27 mouse cellular contexts compared by ENCODE assay signal in the genomic region with DNA sequence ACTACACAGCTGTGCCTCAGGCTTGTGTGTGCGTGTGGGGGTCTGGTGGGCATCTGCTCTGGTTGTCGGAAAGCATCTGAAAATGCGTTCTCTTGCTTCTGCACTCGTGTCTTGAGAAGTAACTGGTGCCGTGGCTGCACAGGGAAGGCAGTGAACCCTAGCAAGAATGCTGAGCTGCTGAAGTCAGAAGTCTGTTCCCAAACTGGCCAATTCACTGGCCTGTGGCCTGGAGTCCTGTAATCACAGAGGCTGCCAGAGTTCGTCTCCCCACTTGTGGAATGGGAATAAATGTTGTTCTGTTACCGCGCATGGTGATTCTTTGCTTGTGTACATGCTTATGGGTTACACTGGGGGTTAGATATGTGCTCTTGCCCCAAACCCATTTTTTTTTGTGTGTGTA. TPM values are rescaled to one million over a fixed set of nuclear protein-coding genes. Genes with fewer than 3 reads are reported as not detected.
A peak's percentile ranks its signal among the peaks of the same experiment; 100 is the strongest.
DNase-seq lines count a peak whose midpoint lies in the region; ATAC-seq and TF ChIP-seq lines count a peak whose summit lies in the region.
"Had no signal": no experiment of that assay in that cellular context is flagged by ENCODE, and none has a peak within 500 bp of the region (broad histone marks: within the 10 kb centered on the region; RNA-seq: fewer than 3 reads in every experiment).

No protein-coding gene starts in this region.

- DNase-seq in adipocyte (ENCODE audit: low spot score), result peak; percentile 80
- peak; percentile 78 for DNase-seq in kidney, adult 11 months
- DNase-seq in kidney, postnatal 14 days, result peak; percentile 70
- no peak for DNase-seq in limb, embryonic 10.5 days (ENCODE audit: low spot score)
- no peak for DNase-seq in left cerebral cortex, postnatal 14 days (ENCODE audit: low spot score in 2 of 2)
- DNase-seq in midbrain, postnatal 0 days (ENCODE audit: low spot score), result no peak
- DNase-seq: adrenal gland, postnatal 10 days; B cell, adult 2 months; cerebellum, adult 11 months; cerebellum, postnatal 14 days; gastrocnemius, postnatal 36 days; heart, adult 18-20 months; heart, postnatal 4 days; layer of hippocampus, postnatal 36 days; liver, postnatal 0 days; lung, postnatal 4 days; thymus, postnatal 4 days had no signal

- H3K27me3 ChIP-seq in kidney, embryonic 14.5 days (ENCODE audit: control insufficient read depth, insufficient read depth, low read length), result no peaks in the 10 kb centered on the region
- no peaks in the 10 kb centered on the region for H3K27me3 ChIP-seq in limb, embryonic 10.5 days (ENCODE audit: low read depth, poor library complexity, severe bottlenecking)
- H3K27me3 ChIP-seq in midbrain, postnatal 0 days (ENCODE audit: insufficient read depth, low read length), result no peaks in the 10 kb centered on the region
- H3K27me3 ChIP-seq: heart, embryonic 12.5 days; hindbrain, embryonic 13.5 days; limb, embryonic 13.5 days; megakaryocyte, embryonic 14.5 days; midbrain, embryonic 12.5 days; neural tube, embryonic 13.5 days had no signal

- intact Hi-C loops in left cerebral cortex, postnatal 14 days (cut with DNase I), result no loop called here

- no peak overlapping the region for H3K4me2 ChIP-seq in kidney, embryonic 14.5 days (replicated peaks; ENCODE audit: low read depth, low read length)
- H3K4me2 ChIP-seq in midbrain, postnatal 0 days (ENCODE audit: low read depth, low read length, poor library complexity, severe bottlenecking), result no peak overlapping the region
- H3K4me2 ChIP-seq: heart, embryonic 12.5 days; hindbrain, embryonic 13.5 days; limb, embryonic 13.5 days; liver, embryonic 11.5 days; midbrain, embryonic 12.5 days; neural tube, embryonic 13.5 days had no signal

- no peaks in the 10 kb centered on the region for H3K4me1 ChIP-seq in kidney, embryonic 14.5 days (ENCODE audit: control insufficient read depth, insufficient read depth, low read length)
- no peaks in the 10 kb centered on the region for H3K4me1 ChIP-seq in limb, embryonic 10.5 days
- H3K4me1 ChIP-seq in midbrain, postnatal 0 days (ENCODE audit: insufficient read depth, low read length), result no peaks in the 10 kb centered on the region
- H3K4me1 ChIP-seq: heart, embryonic 12.5 days; hindbrain, embryonic 13.5 days; limb, embryonic 13.5 days; midbrain, embryonic 12.5 days; neural tube, embryonic 13.5 days had no signal

- no peak overlapping the region for H3K4me3 ChIP-seq in kidney, embryonic 14.5 days (ENCODE audit: low read length)
- no peak overlapping the region for H3K4me3 ChIP-seq in limb, embryonic 10.5 days
- no peak overlapping the region for H3K4me3 ChIP-seq in midbrain, postnatal 0 days (ENCODE audit: low read depth, low read length)
- H3K4me3 ChIP-seq: heart, embryonic 12.5 days; hindbrain, embryonic 13.5 days; limb, embryonic 13.5 days; megakaryocyte, embryonic 14.5 days; midbrain, embryonic 12.5 days; neural tube, embryonic 13.5 days had no signal

- TF ChIP-seq CTCF in midbrain, postnatal 0 days (IDR thresholded peaks at IDR 0.05), result no peak

- 71% methylated on average over 8 of the region's 8 CpGs for WGBS in kidney, embryonic 14.5 days
- WGBS in limb, embryonic 10.5 days, result 95% methylated on average over 8 of the region's 8 CpGs
- 95% methylated on average over 8 of the region's 8 CpGs for WGBS in midbrain, postnatal 0 days

- ATAC-seq in kidney, embryonic 14.5 days (ENCODE audit: low FRiP score, low TSS enrichment), result no peak
- no peak for ATAC-seq in midbrain, postnatal 0 days (ENCODE audit: low FRiP score)
- ATAC-seq: activated CD4-positive, CD25-positive, alpha-beta regulatory T cell, adult 4 months; forebrain, embryonic 14.5 days; liver, postnatal 0 days had no signal

- H3K9me3 ChIP-seq in kidney, embryonic 14.5 days (ENCODE audit: control insufficient read depth, low read length), result no peaks in the 10 kb centered on the region
- H3K9me3 ChIP-seq in limb, embryonic 10.5 days (replicated peaks), result no peaks in the 10 kb centered on the region
- no peaks in the 10 kb centered on the region for H3K9me3 ChIP-seq in midbrain, postnatal 0 days (ENCODE audit: low read length)
- H3K9me3 ChIP-seq: heart, embryonic 12.5 days; hindbrain, embryonic 13.5 days; limb, embryonic 13.5 days; megakaryocyte, embryonic 14.5 days; midbrain, embryonic 12.5 days; neural tube, embryonic 13.5 days had no signal

- peak overlapping the region; percentile 74 for H3K27ac ChIP-seq in kidney, embryonic 14.5 days (ENCODE audit: low read depth, low read length)
- H3K27ac ChIP-seq in limb, embryonic 10.5 days, result no peak overlapping the region
- H3K27ac ChIP-seq in midbrain, postnatal 0 days (ENCODE audit: low read depth, low read length), result no peak overlapping the region
- H3K27ac ChIP-seq: hindbrain, embryonic 13.5 days; limb, embryonic 13.5 days; midbrain, embryonic 12.5 days; neural tube, embryonic 13.5 days had no signal

- no peak overlapping the region for H3K9ac ChIP-seq in kidney, embryonic 14.5 days (ENCODE audit: low read depth, low read length)
- H3K9ac ChIP-seq in midbrain, postnatal 0 days (replicated peaks; ENCODE audit: low read length, poor library complexity, severe bottlenecking), result no peak overlapping the region
- H3K9ac ChIP-seq: heart, embryonic 12.5 days; hindbrain, embryonic 13.5 days; limb, embryonic 13.5 days; liver, postnatal 0 days; midbrain, embryonic 12.5 days; neural tube, embryonic 13.5 days had no signal

- peaks cover 44% of the 10 kb centered on the region for H3K36me3 ChIP-seq in kidney, embryonic 14.5 days (ENCODE audit: control insufficient read depth, insufficient read depth, low read length)
- H3K36me3 ChIP-seq in limb, embryonic 10.5 days, result peaks cover 62% of the 10 kb centered on the region
- peaks cover 28% of the 10 kb centered on the region for H3K36me3 ChIP-seq in midbrain, postnatal 0 days (ENCODE audit: insufficient read depth, low read length)

RNA-seq across cellular contexts. Expression of a gene that starts 5.7 kb away (rescaled TPM):
- 47.9 and 56.1 TPM in 2 replicates for polyA plus RNA-seq in kidney, embryonic 14.5 days (2014; fragmentation: Nextera tagmentation; extraction: Ambion mirVana)
- polyA plus RNA-seq in limb, embryonic 10.5 days (2016; fragmentation: Nextera tagmentation; extraction: Ambion mirVana), result 44.5 and 45.4 TPM in 2 replicates
- 10 to 100 TPM; 41.5 to 44.9 TPM for total RNA-seq in left cerebral cortex, postnatal 14 days (2021)
- 20.0 and 33.2 TPM in 2 replicates for total RNA-seq in midbrain, postnatal 0 days (2014; rRNA removed)
- 39.2 and 39.7 TPM in 2 replicates for polyA plus RNA-seq in midbrain, postnatal 0 days (2015; fragmentation: Nextera tagmentation; extraction: Ambion mirVana)

RNA-seq across cellular contexts. Expression of a gene that starts 12.9 kb away (rescaled TPM):
- 11.9 and 24.5 TPM in 2 replicates for polyA plus RNA-seq in kidney, embryonic 14.5 days (2014; fragmentation: Nextera tagmentation; extraction: Ambion mirVana)
- polyA plus RNA-seq in limb, embryonic 10.5 days (2016; fragmentation: Nextera tagmentation; extraction: Ambion mirVana), result 19.4 and 30.7 TPM in 2 replicates
- total RNA-seq in left cerebral cortex, postnatal 14 days (2021), result 10 to 100 TPM; 28.1 to 28.2 TPM
- 28.6 and 62.9 TPM in 2 replicates for total RNA-seq in midbrain, postnatal 0 days (2014; rRNA removed)
- 8.9 and 10.0 TPM in 2 replicates for polyA plus RNA-seq in midbrain, postnatal 0 days (2015; fragmentation: Nextera tagmentation; extraction: Ambion mirVana)

RNA-seq across cellular contexts. Expression of a gene that starts 24.7 kb away (rescaled TPM):
- polyA plus RNA-seq in kidney, embryonic 14.5 days (2014; fragmentation: Nextera tagmentation; extraction: Ambion mirVana), result 35.8 and 68.8 TPM in 2 replicates
- polyA plus RNA-seq in limb, embryonic 10.5 days (2016; fragmentation: Nextera tagmentation; extraction: Ambion mirVana), result 58.1 and 68.3 TPM in 2 replicates
- total RNA-seq in left cerebral cortex, postnatal 14 days (2021), result 10 to 100 TPM; 51.9 to 55.1 TPM
- total RNA-seq in midbrain, postnatal 0 days (2014; rRNA removed), result 33.4 and 41.3 TPM in 2 replicates
- 10.9 and 12.5 TPM in 2 replicates for polyA plus RNA-seq in midbrain, postnatal 0 days (2015; fragmentation: Nextera tagmentation; extraction: Ambion mirVana)

Comparison
In these comparisons a context has a peak if more than half of its experiments do, and no peak if none do; other contexts are left out.
1. DNase-seq: peak in adipocyte (single experiment), kidney, adult 11 months (single experiment) and kidney, postnatal 14 days (single experiment); none in limb, embryonic 10.5 days (single experiment), left cerebral cortex, postnatal 14 days (0 of 2) and midbrain, postnatal 0 days (single experiment).